Mouse (Mus musculus) heart, postnatal 0 days (tissue): ENCODE measurements around the gene Dlgap4. TPM values are rescaled to one million over a fixed set of nuclear protein-coding genes. Genes with fewer than 3 reads are reported as not detected.

Source experiments
- ATAC-seq: fragments of 200-750 bp; cut with Nextera tagmentation; 2 replicates; pipeline ENCODE4 v1.8.0; 2017; ENCODE audit warnings: low read depth, moderate number of reproducible peaks, moderate library complexity; ENCODE audit not compliant: insufficient read depth
- DNase-seq: peaks from one replicate; pipeline ENCODE4 v3.0.0-alpha.2; 2016; ENCODE audit warnings: low spot score
- H3K27ac ChIP-seq: fragments of 300-500 bp; sonication (generic); 2 replicates; pipeline ENCODE4 v1.5.1; 2014; ENCODE audit warnings: low read depth, mild to moderate bottlenecking
- H3K27me3 ChIP-seq: fragments of 300-500 bp; sonication (generic); 2 replicates; pipeline ENCODE4 v1.6.1; 2014; ENCODE audit warnings: low read length, mixed read lengths; ENCODE audit not compliant: control insufficient read depth, insufficient read depth
- H3K36me3 ChIP-seq: fragments of 300-500 bp; sonication (generic); replicated peaks from 2 replicates; pipeline ENCODE4 v1.6.1; 2014; ENCODE audit warnings: low read length, mixed read lengths; ENCODE audit not compliant: control insufficient read depth, insufficient read depth
- H3K4me1 ChIP-seq: fragments of 300-500 bp; sonication (generic); 2 replicates; pipeline ENCODE4 v1.6.1; 2014; ENCODE audit warnings: antibody characterized with exemption; ENCODE audit not compliant: control insufficient read depth, insufficient read depth
- H3K4me2 ChIP-seq: fragments of 300-500 bp; sonication (generic); 2 replicates; pipeline ENCODE4 v1.6.1; 2014; ENCODE audit warnings: low read depth, mild to moderate bottlenecking, low read length, moderate library complexity
- H3K4me3 ChIP-seq: fragments of 300-500 bp; sonication (generic); 2 replicates; pipeline ENCODE4 v1.5.1; 2014; ENCODE audit warnings: low read depth, low read length
- H3K9ac ChIP-seq: fragments of 300-500 bp; sonication (generic); replicated peaks from 2 replicates; pipeline ENCODE4 v1.6.1; 2014; ENCODE audit warnings: low read depth, low read length, mixed read lengths
- H3K9me3 ChIP-seq: fragments of 300-500 bp; sonication (generic); replicated peaks from 2 replicates; pipeline ENCODE4 v1.6.1; 2016; ENCODE audit warnings: low read length; ENCODE audit not compliant: control insufficient read depth
- CTCF ChIP-seq: IDR thresholded peaks from 2 replicates; pipeline ENCODE4 v1.5.1; 2016; ENCODE audit warnings: antibody characterized with exemption, control low read depth, low read depth
- EP300 ChIP-seq: IDR thresholded peaks from 2 replicates; pipeline ENCODE4 v1.6.1; 2016; ENCODE audit warnings: antibody characterized with exemption, low read depth
- WGBS: fragments of 180-500 bp; shearing (Covaris S2); extraction: QIAGEN DNeasy Blood & Tissue Kit; methylation state at CpG from one replicate; pipeline ENCODE4 v1.1.7; 2014; 5-methylcytosine and 5-hydroxymethylcytosine counted together
- polyA plus RNA-seq: library from polyadenylated mRNA; unstranded; fragments of >200 nt; fragmentation: Nextera tagmentation; extraction: Ambion mirVana; gene quantifications from 2 replicates; pipeline ENCODE4 v1.2.1, GENCODE M21; 2015
- total RNA-seq: library from RNA; depleted of rRNA; stranded (reverse); fragments of >200 nt; gene quantifications from 2 replicates; pipeline ENCODE4 v1.2.3, GENCODE M21; 2014; ENCODE audit warnings: low replicate concordance

Dlgap4 gene
- total and polyA plus RNA-seq, 2 experiments from 2014 or later: 51.3 to 58.5 TPM

- Histone ChIP-seq H3K4me3 (no peak overlapping the region), H3K36me3 (peaks cover 16% of the 10 kb centered on the region), H3K9me3 (no peaks in the 10 kb centered on the region), H3K27ac (no peak overlapping the region), H3K9ac (no peak overlapping the region), H3K4me1 (peaks cover 42% of the 10 kb centered on the region), H3K27me3 (no peaks in the 10 kb centered on the region), H3K4me2 (no peak overlapping the region)
- DNase-seq: peak; percentile 45
- WGBS: 41% methylated on average over 17 of the region's 17 CpGs
- ATAC-seq: no peak; the same call in 1 of the 2 replicates
- TF ChIP-seq CTCF: no peak
- TF ChIP-seq EP300: no peak
These were observed 167.2 kb downstream of the Dlgap4 start for GRCm38 (mm10) chr2:156780752-156781151.

- no peak for TF ChIP-seq CTCF
- TF ChIP-seq EP300: no peak
- no peak for DNase-seq
- no peak overlapping the region for H3K4me2 ChIP-seq
- peaks cover 16% of the 10 kb centered on the region for H3K36me3 ChIP-seq
- WGBS: 68% methylated on average over 4 of the region's 4 CpGs
- H3K9ac ChIP-seq: no peak overlapping the region
- no peak overlapping the region for H3K27ac ChIP-seq
- H3K27me3 ChIP-seq: no peaks in the 10 kb centered on the region
- H3K9me3 ChIP-seq: no peaks in the 10 kb centered on the region
- H3K4me3 ChIP-seq: no peak overlapping the region
- peaks cover 38% of the 10 kb centered on the region for H3K4me1 ChIP-seq
- no peak for ATAC-seq
These were observed 167.8 kb downstream of the Dlgap4 start for GRCm38 (mm10) chr2:156781281-156781680.

DNA sequence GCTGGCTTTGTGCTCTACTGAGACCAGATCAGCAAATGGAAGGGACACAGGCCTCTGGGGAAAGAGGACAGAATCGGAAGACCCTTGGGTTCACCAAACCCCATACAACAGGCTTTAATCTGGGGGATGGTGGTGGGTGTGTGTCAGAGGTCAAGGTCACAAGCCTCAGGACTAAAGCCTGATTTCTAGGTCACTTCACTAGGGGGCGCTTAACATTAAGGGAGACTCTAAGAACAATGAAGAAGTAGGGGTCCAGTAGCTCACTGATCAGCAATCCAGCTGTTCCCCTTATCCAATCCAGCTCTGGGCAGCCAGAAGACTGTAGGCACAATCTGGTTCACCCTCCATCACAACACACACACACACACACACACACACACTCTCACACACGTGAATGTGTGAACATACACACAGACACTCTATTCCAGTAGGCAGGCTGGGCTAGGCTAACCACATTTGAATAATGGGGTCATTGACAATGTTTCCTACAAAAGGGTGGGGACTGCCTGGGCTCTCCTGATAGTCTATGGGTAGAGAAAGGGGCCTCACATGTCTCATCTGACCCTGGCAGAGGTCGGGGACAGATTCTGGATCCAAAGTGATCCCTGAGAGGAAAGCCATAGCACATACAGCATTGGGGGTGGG lies 168.5 kb downstream of the Dlgap4 start:
- Histone ChIP-seq H3K4me2 (no peak overlapping the region), H3K27ac (no peak overlapping the region), H3K9me3 (no peaks in the 10 kb centered on the region), H3K27me3 (no peaks in the 10 kb centered on the region), H3K9ac (no peak overlapping the region), H3K4me1 (peaks cover 36% of the 10 kb centered on the region), H3K36me3 (peaks cover 16% of the 10 kb centered on the region), H3K4me3 (no peak overlapping the region)
- 72% methylated on average over 4 of the region's 4 CpGs for WGBS
- ATAC-seq (no peak), DNase-seq (no peak)
- TF ChIP-seq CTCF (no peak), EP300 (no peak)

GRCm38 (mm10) chr2:156782481-156783348 lies 169.2 kb downstream of the Dlgap4 start:
- no peak overlapping the region for H3K9ac ChIP-seq
- no peaks in the 10 kb centered on the region for H3K27me3 ChIP-seq
- no peak overlapping the region for H3K4me3 ChIP-seq
- no peaks in the 10 kb centered on the region for H3K9me3 ChIP-seq
- ATAC-seq: no peak
- no peak overlapping the region for H3K4me2 ChIP-seq
- no peak for DNase-seq
- H3K36me3 ChIP-seq: peaks cover 16% of the 10 kb centered on the region
- 80% methylated on average over 10 of the region's 10 CpGs for WGBS
- TF ChIP-seq EP300: no peak
- no peak for TF ChIP-seq CTCF
- H3K27ac ChIP-seq: peak overlapping the region; percentile 4; the same call in 1 of the 2 replicates
- peaks cover 30% of the 10 kb centered on the region for H3K4me1 ChIP-seq

DNA sequence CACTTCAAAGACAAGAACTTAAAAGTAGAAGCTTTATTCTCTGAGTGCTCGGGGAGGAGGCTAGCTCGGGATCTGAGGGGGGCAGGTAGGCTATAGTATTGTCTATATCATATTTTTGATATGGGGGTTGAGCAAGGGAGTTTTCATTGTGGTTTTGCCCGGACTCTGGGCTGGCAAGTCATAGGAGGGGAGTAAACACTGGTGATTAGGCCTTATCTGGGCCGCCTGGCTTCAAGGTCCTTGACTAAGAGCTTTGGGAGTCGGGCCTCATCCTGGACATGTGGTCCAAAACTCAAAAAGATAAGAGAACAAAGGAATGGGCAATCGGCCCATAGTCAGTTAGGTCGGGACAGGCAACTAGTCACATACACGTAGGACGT lies 169.8 kb downstream of the Dlgap4 start:
- TF ChIP-seq CTCF: no peak
- no peak for TF ChIP-seq EP300
- Histone ChIP-seq H3K4me1 (peaks cover 26% of the 10 kb centered on the region), H3K9ac (no peak overlapping the region), H3K36me3 (peaks cover 16% of the 10 kb centered on the region), H3K9me3 (no peaks in the 10 kb centered on the region), H3K4me2 (no peak overlapping the region), H3K4me3 (no peak overlapping the region), H3K27ac (peak overlapping the region; percentile 4; the same call in 1 of the 2 replicates), H3K27me3 (no peaks in the 10 kb centered on the region)
- DNase-seq (peak; percentile 50), ATAC-seq (peak; percentile 49)
- WGBS: 15% methylated on average over 9 of the region's 9 CpGs
